Mouse (Mus musculus) testis, postnatal 14 days (tissue): ENCODE data around the gene Gm7534.
A peak's percentile ranks its signal among the peaks of the same experiment; 100 is the strongest.
"Not testable (repeated sequence)": the region's sequence is repeated elsewhere in the genome, so short reads cannot be mapped to it uniquely, and the experiment has no call there.

Experiments used
- DNase-seq: peaks from one replicate; pipeline ENCODE4 v3.0.0; 2021; ENCODE audit warnings: low spot score

Gene Gm7534

GRCm38 (mm10) chr4:134203340-134203896, 614 bp upstream of the Gm7534 start:
- DNase-seq: no peak

- DNase-seq: no peak
Observed at GRCm38 (mm10) chr4:134199371-134199770, 3.4 kb downstream of the Gm7534 start.

GRCm38 (mm10) chr4:134186268-134186667, 16.5 kb downstream of the Gm7534 start:
- peak; percentile 52 for DNase-seq

GRCm38 (mm10) chr4:134185569-134185968, 17.2 kb downstream of the Gm7534 start:
- no peak for DNase-seq

- no peak for DNase-seq
Observed at GRCm38 (mm10) chr4:134183711-134184110, 19.1 kb downstream of the Gm7534 start.

- no peak for DNase-seq
Observed at GRCm38 (mm10) chr4:134181825-134182224, 21.0 kb downstream of the Gm7534 start.

- DNase-seq: no peak
Observed at GRCm38 (mm10) chr4:134181112-134181511, 21.7 kb downstream of the Gm7534 start.

GRCm38 (mm10) chr4:134172391-134172790, 30.4 kb downstream of the Gm7534 start:
- no peak for DNase-seq

GRCm38 (mm10) chr4:134166906-134167305, 35.9 kb downstream of the Gm7534 start:
- no peak for DNase-seq

GRCm38 (mm10) chr4:134165548-134166465, 37.0 kb downstream of the Gm7534 start:
- DNase-seq: no peak

- DNase-seq: peak; percentile 51
Observed at GRCm38 (mm10) chr4:134165024-134165423, 37.8 kb downstream of the Gm7534 start.

- no peak for DNase-seq
Observed at GRCm38 (mm10) chr4:134164591-134164990, 38.2 kb downstream of the Gm7534 start.

GRCm38 (mm10) chr4:134160071-134160470, 42.7 kb downstream of the Gm7534 start:
- DNase-seq: not testable (repeated sequence)

GRCm38 (mm10) chr4:134158774-134159173, 44.0 kb downstream of the Gm7534 start:
- no peak for DNase-seq

GRCm38 (mm10) chr4:134157558-134157957, 45.2 kb downstream of the Gm7534 start:
- DNase-seq: no peak

- DNase-seq: no peak
Observed at GRCm38 (mm10) chr4:134156744-134157143, 46.1 kb downstream of the Gm7534 start.

GRCm38 (mm10) chr4:134155961-134156465, 46.8 kb downstream of the Gm7534 start:
- no peak for DNase-seq

- no peak for DNase-seq
Observed at GRCm38 (mm10) chr4:134155531-134155930, 47.3 kb downstream of the Gm7534 start.

GRCm38 (mm10) chr4:134154354-134154753, 48.5 kb downstream of the Gm7534 start:
- no peak for DNase-seq

- DNase-seq: no peak
Observed at GRCm38 (mm10) chr4:134153656-134154055, 49.1 kb downstream of the Gm7534 start.

GRCm38 (mm10) chr4:134152112-134152511, 50.7 kb downstream of the Gm7534 start:
- DNase-seq: no peak

- DNase-seq: no peak
Observed at GRCm38 (mm10) chr4:134149389-134149788, 53.4 kb downstream of the Gm7534 start.

- not testable (repeated sequence) for DNase-seq
Observed at GRCm38 (mm10) chr4:134144297-134144696, 58.5 kb downstream of the Gm7534 start.
